ENCODE assay signal across 20 mouse cellular contexts in genomic region chr5:139248846-139249245, GRCm38 (mm10).
"Had no signal": no experiment of that assay in that cellular context is flagged by ENCODE, and none has a peak within 500 bp of the region (broad histone marks: within the 10 kb centered on the region; RNA-seq: fewer than 3 reads in every experiment).

No protein-coding gene starts in this region.

- H3K9me3 ChIP-seq: limb, embryonic 10.5 days; limb, embryonic 13.5 days; liver, embryonic 12.5 days; liver, embryonic 15.5 days; lung, embryonic 15.5 days; midbrain, embryonic 13.5 days; stomach, embryonic 15.5 days had no signal

- H3K4me3 ChIP-seq: layer of hippocampus, adult 2 months; limb, embryonic 10.5 days; limb, embryonic 13.5 days; liver, embryonic 12.5 days; liver, embryonic 15.5 days; lung, embryonic 15.5 days; midbrain, embryonic 13.5 days; stomach, embryonic 15.5 days had no signal

- ATAC-seq: liver, embryonic 12.5 days; midbrain, embryonic 13.5 days had no signal

- DNase-seq: kidney, adult 9 months; kidney, postnatal 25 days; layer of hippocampus, adult 9-11 months; liver; lung, adult 18-20 months; lung, postnatal 14 days; right cerebral cortex, adult 18-20 months; right cerebral cortex, postnatal 14 days; spleen, adult 18-20 months; thymus, postnatal 25 days had no signal

- H3K27me3 ChIP-seq: limb, embryonic 13.5 days; liver, embryonic 12.5 days; liver, embryonic 15.5 days; lung, embryonic 15.5 days; midbrain, embryonic 13.5 days; stomach, embryonic 15.5 days had no signal

- H3K9ac ChIP-seq: liver, embryonic 12.5 days; liver, embryonic 15.5 days; lung, embryonic 15.5 days; midbrain, embryonic 13.5 days; stomach, embryonic 15.5 days had no signal

- H3K4me2 ChIP-seq: limb, embryonic 13.5 days; liver, embryonic 12.5 days; liver, embryonic 15.5 days; lung, embryonic 15.5 days; midbrain, embryonic 13.5 days; stomach, embryonic 15.5 days had no signal

- H3K27ac ChIP-seq: kidney, postnatal 0 days; layer of hippocampus, adult 2 months; limb, embryonic 10.5 days; limb, embryonic 13.5 days; liver, embryonic 15.5 days; lung, embryonic 15.5 days; macrophage; midbrain, embryonic 13.5 days; stomach, embryonic 15.5 days had no signal
